In the genomic region with DNA sequence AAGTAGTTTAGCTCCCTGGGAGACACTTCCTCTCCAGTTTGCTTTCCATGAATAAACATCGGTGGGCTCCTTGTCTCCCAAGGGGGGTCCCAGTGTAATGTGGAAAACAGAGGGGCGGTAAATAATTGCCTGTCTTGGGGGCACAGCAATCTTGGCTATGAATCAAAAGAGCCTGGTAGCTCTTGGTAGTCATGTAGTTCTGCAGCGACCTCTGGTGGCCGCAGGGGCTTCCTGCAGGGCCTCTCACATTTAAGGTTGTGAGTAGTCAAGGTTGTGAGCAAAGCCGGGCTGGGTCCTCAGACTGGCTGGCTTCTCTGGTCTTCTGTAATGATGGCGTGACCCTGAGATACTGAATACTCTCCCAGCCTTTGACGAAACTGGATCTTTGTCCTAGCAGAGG, we compare ENCODE assay signal across 9 mouse cellular contexts. TPM values are rescaled to one million over a fixed set of nuclear protein-coding genes. Genes with fewer than 3 reads are reported as not detected.
DNase-seq lines count a peak whose midpoint lies in the region; ATAC-seq lines count a peak whose summit lies in the region.
"Had no signal": no experiment of that assay in that cellular context is flagged by ENCODE, and none has a peak within 500 bp of the region (broad histone marks: within the 10 kb centered on the region; RNA-seq: fewer than 3 reads in every experiment).

No protein-coding gene starts in this region.

- H3K27me3 ChIP-seq in limb, embryonic 13.5 days, result no peaks in the 10 kb centered on the region
- no peaks in the 10 kb centered on the region for H3K27me3 ChIP-seq in neural tube, embryonic 13.5 days

- H3K9ac ChIP-seq in limb, embryonic 13.5 days, result no peak overlapping the region
- no peak overlapping the region for H3K9ac ChIP-seq in neural tube, embryonic 13.5 days

- 32% methylated on average over 7 of the region's 7 CpGs for WGBS in limb, embryonic 13.5 days
- 24% methylated on average over 7 of the region's 7 CpGs for WGBS in neural tube, embryonic 13.5 days

- H3K27ac ChIP-seq in limb, embryonic 13.5 days, result no peak overlapping the region
- H3K27ac ChIP-seq in neural tube, embryonic 13.5 days (replicated peaks), result 0 out of 2 replicates have a peak overlapping the region, but pooled peaks have one; percentile 34

- no peaks in the 10 kb centered on the region for H3K9me3 ChIP-seq in limb, embryonic 13.5 days
- no peaks in the 10 kb centered on the region for H3K9me3 ChIP-seq in neural tube, embryonic 13.5 days

- no peak overlapping the region for H3K4me2 ChIP-seq in limb, embryonic 13.5 days (replicated peaks)
- no peak overlapping the region for H3K4me2 ChIP-seq in neural tube, embryonic 13.5 days

- H3K36me3 ChIP-seq in limb, embryonic 13.5 days, result peaks cover 91% of the 10 kb centered on the region
- H3K36me3 ChIP-seq in neural tube, embryonic 13.5 days, result peaks cover 34% of the 10 kb centered on the region

- no peaks in the 10 kb centered on the region for H3K4me1 ChIP-seq in limb, embryonic 13.5 days
- H3K4me1 ChIP-seq in neural tube, embryonic 13.5 days (replicated peaks), result peaks cover 9% of the 10 kb centered on the region; the same call in 1 of the 2 replicates

- ATAC-seq in limb, embryonic 13.5 days (ENCODE audit: low FRiP score, low read depth), result peak; percentile 25; the same call in 1 of the 2 replicates
- peak; percentile 71 for ATAC-seq in neural tube, embryonic 13.5 days (ENCODE audit: low read depth)

- no peak overlapping the region for H3K4me3 ChIP-seq in limb, embryonic 13.5 days
- no peak overlapping the region for H3K4me3 ChIP-seq in neural tube, embryonic 13.5 days

- DNase-seq in 416B (ENCODE audit: low read depth) (peak; percentile 68), WW6 (ENCODE audit: low read depth, low spot score) (peak; percentile 39)
- peak; percentile 55 to 74 for DNase-seq in cerebellum, postnatal 4 days (ENCODE audit: low spot score in 2 of 2)
- peak; percentile 58 for DNase-seq in gastrocnemius, postnatal 14 days
- peak; percentile 60 to 78 for DNase-seq in kidney, adult 8-10 months
- DNase-seq in thymus, postnatal 25 days, result peak; percentile 28

- intact Hi-C loops in gastrocnemius, postnatal 14 days (cut with DNase I; ENCODE audit: low total_unique reads), result loop anchor here (5.0 to 10.0 kb wide), 2 partner anchors 75 to 198 kb away; no protein-coding TSS in a partner anchor

RNA-seq across cellular contexts. Expression of a gene that starts 33.1 kb away (rescaled TPM):
- 1 to 10 TPM; 3.1 to 3.2 TPM for total RNA-seq in gastrocnemius, postnatal 14 days (2021)
- 24.5 and 26.1 TPM in 2 replicates for polyA plus RNA-seq in limb, embryonic 13.5 days (2015; fragmentation: Nextera tagmentation; extraction: Ambion mirVana)
- polyA plus RNA-seq in neural tube, embryonic 13.5 days (2015; fragmentation: Nextera tagmentation; extraction: Ambion mirVana), result 5.6 and 7.8 TPM in 2 replicates

RNA-seq across cellular contexts. Expression of a gene that starts 50.1 kb away (rescaled TPM):
- not detected for total RNA-seq in gastrocnemius, postnatal 14 days (2021)
- polyA plus RNA-seq in limb, embryonic 13.5 days (2015; fragmentation: Nextera tagmentation; extraction: Ambion mirVana), result not detected in 2 replicates
- polyA plus RNA-seq in neural tube, embryonic 13.5 days (2015; fragmentation: Nextera tagmentation; extraction: Ambion mirVana), result not detected in 2 replicates
- total RNA-seq: gastrocnemius, postnatal 4 days had no signal

RNA-seq across cellular contexts. Expression of a gene that starts 54.7 kb away (rescaled TPM):
- not detected for total RNA-seq in gastrocnemius, postnatal 14 days (2021)
- not detected in 2 replicates for polyA plus RNA-seq in limb, embryonic 13.5 days (2015; fragmentation: Nextera tagmentation; extraction: Ambion mirVana)
- polyA plus RNA-seq in neural tube, embryonic 13.5 days (2015; fragmentation: Nextera tagmentation; extraction: Ambion mirVana), result 0.84 and 1.9 TPM in 2 replicates
